Mouse (Mus musculus) embryonic facial prominence, embryonic 15.5 days (tissue): ENCODE results near the gene Tmem56. TPM values are rescaled to one million over a fixed set of nuclear protein-coding genes. Genes with fewer than 3 reads are reported as not detected.

ENCODE experiments used
- ATAC-seq: fragments of 200-750 bp; cut with Nextera tagmentation; 2 replicates; pipeline ENCODE4 v1.8.0; 2017; ENCODE audit warnings: low read depth, moderate TSS enrichment; ENCODE audit not compliant: insufficient number of reproducible peaks, low FRiP score, low TSS enrichment
- H3K27ac ChIP-seq: fragments of 300-500 bp; sonication (generic); replicated peaks from 2 replicates; pipeline ENCODE4 v1.5.1; 2015; ENCODE audit warnings: mild to moderate bottlenecking, inconsistent platforms
- H3K27me3 ChIP-seq: fragments of 300-500 bp; sonication (generic); 2 replicates; pipeline ENCODE4 v1.6.1; 2015; ENCODE audit warnings: inconsistent platforms
- H3K36me3 ChIP-seq: fragments of 300-500 bp; sonication (generic); 2 replicates; pipeline ENCODE4 v1.6.1; 2015; ENCODE audit warnings: mild to moderate bottlenecking, inconsistent platforms
- H3K4me1 ChIP-seq: fragments of 300-500 bp; sonication (generic); 2 replicates; pipeline ENCODE4 v1.6.1; 2015; ENCODE audit warnings: inconsistent platforms
- H3K4me2 ChIP-seq: fragments of 300-500 bp; sonication (generic); replicated peaks from 2 replicates; pipeline ENCODE4 v1.6.1; 2015; ENCODE audit warnings: mild to moderate bottlenecking, inconsistent platforms
- H3K4me3 ChIP-seq: fragments of 300-500 bp; sonication (generic); replicated peaks from 2 replicates; pipeline ENCODE4 v1.5.1; 2015; ENCODE audit warnings: mild to moderate bottlenecking, inconsistent platforms
- H3K9ac ChIP-seq: fragments of 300-500 bp; sonication (generic); 2 replicates; pipeline ENCODE4 v1.6.1; 2015; ENCODE audit warnings: inconsistent platforms
- H3K9me3 ChIP-seq: fragments of 300-500 bp; sonication (generic); replicated peaks from 2 replicates; pipeline ENCODE4 v1.6.1; 2016; ENCODE audit warnings: inconsistent platforms
- WGBS: fragments of 180-500 bp; shearing (Covaris S2); methylation state at CpG from one replicate; pipeline ENCODE4 v1.1.7; 2015; 5-methylcytosine and 5-hydroxymethylcytosine counted together
- polyA plus RNA-seq: library from polyadenylated mRNA; unstranded; fragments of >200 nt; fragmentation: Nextera tagmentation; extraction: Ambion mirVana; gene quantifications from 2 replicates; pipeline ENCODE4 v1.2.1, GENCODE M21; 2015

The Tmem56 gene
- polyA plus RNA-seq, 1 experiment from 2014 or later = 1.2 TPM

DNA sequence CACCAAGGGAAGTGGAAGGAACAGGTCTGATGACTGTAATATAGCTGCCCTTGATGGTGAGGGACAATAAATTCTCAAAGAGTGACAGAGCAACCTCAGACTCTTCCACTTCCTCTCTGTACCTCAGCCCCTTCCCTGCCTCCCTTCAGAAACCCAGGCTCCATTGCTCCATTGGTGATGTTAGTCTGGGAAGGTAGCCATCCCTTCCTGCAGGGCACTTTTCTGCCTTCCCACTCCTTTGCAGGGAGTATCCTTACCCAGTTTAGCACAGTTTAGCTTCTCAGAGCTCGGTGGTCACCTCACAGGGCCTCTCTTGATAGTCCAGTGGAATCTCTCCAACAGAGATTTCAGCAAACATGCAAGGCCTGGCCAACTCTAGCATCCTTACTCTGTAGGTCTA is 22.1 kb downstream of the Tmem56 start:
- H3K27ac ChIP-seq = no peak overlapping the region
- H3K27me3 ChIP-seq = peaks cover 48% of the 10 kb centered on the region
- no peaks in the 10 kb centered on the region for H3K36me3 ChIP-seq
- H3K4me3 ChIP-seq = no peak overlapping the region
- H3K9me3 ChIP-seq = no peaks in the 10 kb centered on the region
- peaks cover 12% of the 10 kb centered on the region for H3K4me1 ChIP-seq
- no peak overlapping the region for H3K4me2 ChIP-seq
- 67% methylated on average over 1 of the region's 1 CpGs for WGBS
- no peak overlapping the region for H3K9ac ChIP-seq
- no peak for ATAC-seq

- Histone ChIP-seq H3K4me3 (no peak overlapping the region), H3K9me3 (no peaks in the 10 kb centered on the region), H3K4me1 (peaks cover 12% of the 10 kb centered on the region), H3K27me3 (peaks cover 47% of the 10 kb centered on the region), H3K4me2 (no peak overlapping the region), H3K27ac (no peak overlapping the region), H3K36me3 (no peaks in the 10 kb centered on the region), H3K9ac (no peak overlapping the region)
- no peak for ATAC-seq
- WGBS = 75% methylated on average over 7 of the region's 7 CpGs
Observed at GRCm38 (mm10) chr3:121260041-121260440, 22.9 kb downstream of the Tmem56 start.

DNA sequence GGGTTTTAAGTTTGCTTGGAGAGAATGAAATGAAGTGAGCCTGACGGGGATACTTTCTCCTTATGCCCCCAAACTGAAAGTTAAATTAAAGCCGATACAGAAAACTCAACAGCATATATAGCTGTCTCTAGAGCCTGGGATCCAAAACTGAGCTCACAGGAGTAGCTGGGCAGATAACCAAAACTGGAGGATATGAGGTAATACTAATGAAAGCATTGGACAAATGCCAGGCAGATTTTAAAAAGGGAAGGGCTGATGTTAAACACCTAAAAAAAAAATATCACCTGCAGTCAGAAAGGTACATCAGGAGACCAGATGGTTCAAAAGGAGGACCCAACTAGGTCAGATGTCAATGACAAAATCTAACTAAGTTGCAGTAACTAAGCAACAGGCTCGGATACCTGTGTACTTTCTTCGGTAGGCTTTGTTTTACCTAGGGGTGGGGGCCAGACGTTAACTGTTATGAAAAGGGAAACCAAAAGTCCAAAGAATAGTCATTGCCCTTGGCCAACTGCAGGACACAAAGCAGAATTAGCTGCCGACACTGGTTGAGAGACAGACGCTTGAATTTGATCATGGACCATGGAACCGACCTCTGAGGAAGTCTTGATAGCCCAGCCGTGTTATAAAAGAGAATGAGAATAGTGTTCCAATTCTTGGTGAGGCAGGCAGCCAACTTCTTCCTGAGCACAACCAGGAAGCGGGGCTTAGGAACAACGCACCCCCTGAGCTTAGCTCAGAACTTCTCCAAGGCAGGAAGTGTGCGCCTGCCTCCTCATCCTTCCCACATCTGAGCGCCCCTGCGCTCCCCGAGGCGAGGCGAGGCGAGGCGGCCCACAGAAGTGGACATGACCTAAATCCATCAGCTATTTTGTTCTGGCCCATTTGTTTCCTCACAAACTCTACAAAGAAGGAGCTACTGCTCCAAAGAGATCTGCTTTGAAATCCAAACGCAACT is 24.1 kb downstream of the Tmem56 start:
- Histone ChIP-seq H3K9ac (no peak overlapping the region), H3K4me3 (no peak overlapping the region), H3K27me3 (peaks cover 37% of the 10 kb centered on the region), H3K4me1 (peaks cover 12% of the 10 kb centered on the region), H3K36me3 (no peaks in the 10 kb centered on the region), H3K27ac (no peak overlapping the region), H3K9me3 (no peaks in the 10 kb centered on the region), H3K4me2 (no peak overlapping the region)
- no peak for ATAC-seq
- 69% methylated on average over 20 of the region's 20 CpGs for WGBS

DNA sequence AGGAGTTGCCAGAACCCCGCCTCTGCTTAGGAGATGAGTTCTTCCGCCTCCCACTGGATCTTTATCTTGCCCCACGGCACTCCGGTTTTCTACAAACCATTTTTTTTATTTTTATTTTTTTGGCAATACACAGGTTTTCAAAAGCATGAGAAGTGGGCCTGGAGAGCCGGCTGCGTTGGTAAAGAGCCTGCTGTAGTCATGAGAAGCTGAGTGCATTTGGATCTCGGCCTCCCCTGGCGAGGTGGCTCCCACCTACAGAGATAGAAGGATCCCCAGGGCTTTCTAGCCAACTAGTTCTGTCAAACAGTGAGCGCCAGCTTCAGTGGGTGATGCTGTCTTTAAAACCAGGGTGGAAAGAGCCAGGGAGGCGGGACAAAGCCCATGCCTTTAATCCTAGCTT is 25.5 kb downstream of the Tmem56 start:
- Histone ChIP-seq H3K9ac (no peak overlapping the region), H3K9me3 (no peaks in the 10 kb centered on the region), H3K4me2 (no peak overlapping the region), H3K4me3 (no peak overlapping the region), H3K27ac (no peak overlapping the region), H3K36me3 (no peaks in the 10 kb centered on the region), H3K4me1 (peaks cover 5% of the 10 kb centered on the region), H3K27me3 (peaks cover 31% of the 10 kb centered on the region)
- ATAC-seq = no peak
- 79% methylated on average over 10 of the region's 10 CpGs for WGBS

DNA sequence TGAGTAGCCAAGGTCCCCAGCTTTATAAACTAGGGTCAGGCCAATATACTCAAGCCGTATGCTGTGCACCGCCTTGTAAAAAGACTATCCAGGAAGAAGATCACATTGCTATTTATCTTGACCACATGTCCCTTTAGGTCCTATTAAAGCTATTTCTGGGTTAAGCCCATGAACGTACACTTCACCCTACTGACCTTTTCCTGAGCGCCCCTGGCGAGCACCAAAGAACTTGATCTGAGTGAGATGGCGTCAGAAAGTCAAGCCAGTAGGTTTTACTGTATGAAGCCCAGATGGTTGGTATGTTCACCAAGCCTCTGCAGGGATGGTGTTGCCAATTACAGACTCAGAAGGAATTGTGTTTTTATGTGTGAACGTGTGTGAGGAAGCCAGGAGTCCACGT is 26.8 kb downstream of the Tmem56 start:
- Histone ChIP-seq H3K4me2 (no peak overlapping the region), H3K4me1 (no peaks in the 10 kb centered on the region; the same call in 1 of the 2 replicates), H3K27ac (no peak overlapping the region), H3K9me3 (no peaks in the 10 kb centered on the region), H3K27me3 (peaks cover 22% of the 10 kb centered on the region), H3K9ac (no peak overlapping the region), H3K36me3 (no peaks in the 10 kb centered on the region), H3K4me3 (no peak overlapping the region)
- 79% methylated on average over 8 of the region's 8 CpGs for WGBS
- ATAC-seq = no peak

DNA sequence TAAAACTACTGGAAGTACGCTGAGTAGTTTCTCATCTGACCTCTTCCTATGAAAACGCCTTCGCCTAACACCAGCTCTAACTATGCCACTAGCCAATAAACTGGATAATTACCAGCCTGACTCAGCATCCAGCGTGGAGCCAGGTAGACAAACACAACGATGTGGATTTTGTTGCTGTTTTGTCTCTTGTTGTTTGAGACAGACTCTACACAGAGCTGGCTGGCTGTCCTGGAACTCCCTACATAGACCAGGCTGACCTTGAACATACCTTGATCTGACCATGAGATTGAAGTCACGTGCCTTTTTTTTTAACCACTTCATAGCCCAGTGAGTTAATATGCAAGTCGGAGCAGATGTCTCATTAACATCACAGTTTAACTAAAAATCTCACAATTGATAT is 27.4 kb downstream of the Tmem56 start:
- WGBS = 84% methylated on average over 7 of the region's 7 CpGs
- no peak for ATAC-seq
- Histone ChIP-seq H3K4me1 (no peaks in the 10 kb centered on the region; the same call in 1 of the 2 replicates), H3K27me3 (peaks cover 15% of the 10 kb centered on the region), H3K27ac (no peak overlapping the region), H3K36me3 (no peaks in the 10 kb centered on the region), H3K4me3 (no peak overlapping the region), H3K9ac (no peak overlapping the region), H3K9me3 (no peaks in the 10 kb centered on the region), H3K4me2 (no peak overlapping the region)

DNA sequence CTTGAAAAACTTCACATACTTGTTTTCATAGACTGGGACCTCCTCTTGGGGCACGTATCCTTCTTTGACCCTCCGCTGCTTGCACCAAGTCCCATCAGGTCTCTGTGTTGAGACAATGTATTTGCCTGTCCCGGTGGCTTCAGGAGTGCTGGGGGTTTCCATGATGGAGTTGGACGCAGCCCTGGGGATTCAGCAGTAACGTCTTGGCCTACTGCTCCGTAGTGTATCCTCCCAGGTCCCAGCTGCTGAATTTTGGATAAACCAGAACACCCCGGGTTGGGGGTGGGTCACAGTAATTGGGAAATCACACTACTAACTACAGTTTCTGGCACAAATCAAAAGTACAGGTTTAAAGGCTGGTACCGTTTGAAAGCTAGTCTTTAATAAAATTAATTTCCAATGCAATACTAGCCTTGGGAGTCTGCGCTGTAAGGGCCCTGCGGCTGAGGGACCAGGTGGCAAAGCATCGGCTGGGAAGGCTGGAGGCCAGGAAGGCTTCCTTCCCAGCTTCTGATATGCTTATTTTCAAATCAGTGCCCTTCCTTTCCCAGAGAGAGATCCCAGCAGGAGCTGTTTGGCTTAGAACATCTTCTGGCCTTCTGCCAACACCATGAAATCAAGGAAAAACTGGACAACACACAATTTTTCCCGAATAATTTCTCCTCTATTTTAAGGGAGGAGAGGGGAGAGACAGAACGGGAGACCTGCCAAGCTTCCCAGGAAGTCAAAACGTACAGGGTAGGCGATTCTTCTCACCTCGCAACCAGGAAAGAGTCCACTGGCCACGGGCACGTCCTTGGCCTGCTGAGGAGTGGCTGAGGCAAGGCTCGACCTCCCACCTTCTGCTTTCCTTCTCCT is 32.1 kb downstream of the Tmem56 start:
- Histone ChIP-seq H3K4me2 (no peak overlapping the region), H3K9ac (no peak overlapping the region), H3K36me3 (no peaks in the 10 kb centered on the region), H3K27me3 (no peaks in the 10 kb centered on the region), H3K27ac (no peak overlapping the region), H3K4me1 (no peaks in the 10 kb centered on the region), H3K9me3 (no peaks in the 10 kb centered on the region), H3K4me3 (no peak overlapping the region)
- no peak for ATAC-seq
- WGBS = 62% methylated on average over 19 of the region's 19 CpGs

DNA sequence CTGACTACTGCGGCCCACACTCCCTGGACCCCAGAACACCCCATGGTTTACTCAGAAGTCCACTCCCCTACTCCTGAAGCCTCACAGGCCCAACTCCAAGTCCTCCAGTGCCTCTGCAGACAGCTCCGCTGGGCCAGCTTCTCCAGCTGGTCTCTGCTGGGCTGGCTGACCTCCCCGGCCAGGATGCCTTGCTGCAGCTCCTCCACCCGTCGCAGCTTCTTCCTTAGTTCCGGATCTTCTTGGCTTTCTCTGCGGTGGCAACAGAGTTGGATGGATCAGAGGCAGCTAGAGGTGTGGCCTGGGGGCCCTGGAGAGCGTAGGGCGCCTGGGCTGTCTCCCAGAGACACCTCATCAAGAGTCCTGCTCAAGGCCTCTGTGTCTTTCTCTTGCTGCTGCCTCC is 32.9 kb downstream of the Tmem56 start:
- Histone ChIP-seq H3K9me3 (no peaks in the 10 kb centered on the region), H3K4me2 (no peak overlapping the region), H3K9ac (no peak overlapping the region), H3K27me3 (no peaks in the 10 kb centered on the region), H3K27ac (no peak overlapping the region), H3K4me3 (no peak overlapping the region), H3K36me3 (no peaks in the 10 kb centered on the region), H3K4me1 (no peaks in the 10 kb centered on the region)
- no peak for ATAC-seq
- 84% methylated on average over 9 of the region's 9 CpGs for WGBS

DNA sequence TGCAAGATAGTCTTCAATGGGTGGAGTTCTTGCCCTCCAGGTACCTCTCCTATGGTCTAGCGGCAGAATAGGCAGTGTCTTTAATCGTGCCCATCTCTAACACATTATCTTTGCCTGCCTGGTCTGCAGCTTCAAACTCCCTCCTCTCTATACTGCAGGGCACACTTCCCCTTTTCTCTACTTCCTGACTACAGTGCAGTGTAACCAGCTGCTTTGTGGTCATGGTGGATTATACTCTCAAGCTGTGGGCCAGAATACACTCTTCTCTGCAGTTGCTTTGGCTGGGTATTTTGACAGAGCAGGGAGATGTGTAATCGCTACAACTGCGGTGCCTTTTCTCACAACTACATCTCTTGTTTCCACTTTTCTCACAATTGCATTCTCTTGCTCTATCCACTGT is 40.0 kb downstream of the Tmem56 start:
- 48% methylated on average over 4 of the region's 4 CpGs for WGBS

GRCm38 (mm10) chr3:121242111-121242936 is 40.6 kb downstream of the Tmem56 start:
- Histone ChIP-seq H3K9ac (no peak overlapping the region), H3K4me3 (no peak overlapping the region), H3K9me3 (no peaks in the 10 kb centered on the region), H3K27me3 (no peaks in the 10 kb centered on the region), H3K4me1 (peaks cover 9% of the 10 kb centered on the region; the same call in 1 of the 2 replicates), H3K27ac (no peak overlapping the region), H3K36me3 (no peaks in the 10 kb centered on the region), H3K4me2 (no peak overlapping the region)
- ATAC-seq = no peak
- whole genome bisulfite sequencing = 34% methylated on average over 9 of the region's 9 CpGs

More for the DNA sequence above, 40.0 kb downstream of the Tmem56 start:
- Histone ChIP-seq H3K4me2 (no peak overlapping the region), H3K36me3 (no peaks in the 10 kb centered on the region), H3K4me1 (peaks cover 9% of the 10 kb centered on the region; the same call in 1 of the 2 replicates), H3K9ac (no peak overlapping the region), H3K4me3 (no peak overlapping the region), H3K27me3 (no peaks in the 10 kb centered on the region), H3K27ac (no peak overlapping the region), H3K9me3 (no peaks in the 10 kb centered on the region)
- ATAC-seq = peak; percentile 83; the same call in 1 of the 2 replicates
